Mouse (Mus musculus): ENCODE measurements around the gene Fancm.
"Not testable (repeated sequence)": the region's sequence is repeated elsewhere in the genome, so short reads cannot be mapped to it uniquely, and the experiment has no call there.

Gene Fancm

DNA sequence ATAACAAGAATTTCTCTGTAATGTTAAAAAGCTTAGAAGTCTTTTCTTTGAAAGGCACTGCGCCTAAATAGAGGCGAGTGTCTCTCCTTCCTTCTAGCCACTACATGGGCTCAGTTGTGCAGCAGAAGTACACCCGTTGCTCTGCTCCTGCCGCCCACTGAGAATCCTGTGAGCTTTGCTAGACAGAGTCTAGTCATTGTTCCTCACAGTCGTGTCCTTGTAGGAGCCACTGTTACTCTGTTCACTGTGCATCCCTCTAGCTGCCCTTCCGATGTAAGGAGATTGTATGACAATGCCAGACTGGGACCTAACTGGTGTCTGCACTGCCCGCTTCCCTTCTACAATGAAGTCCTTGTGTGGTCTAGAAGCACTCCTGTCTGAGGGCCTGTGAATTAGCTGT lies 43.6 kb downstream of the Fancm start:
- no peak for DNase-seq (ENCODE audit: low spot score in 2 of 2)

DNA sequence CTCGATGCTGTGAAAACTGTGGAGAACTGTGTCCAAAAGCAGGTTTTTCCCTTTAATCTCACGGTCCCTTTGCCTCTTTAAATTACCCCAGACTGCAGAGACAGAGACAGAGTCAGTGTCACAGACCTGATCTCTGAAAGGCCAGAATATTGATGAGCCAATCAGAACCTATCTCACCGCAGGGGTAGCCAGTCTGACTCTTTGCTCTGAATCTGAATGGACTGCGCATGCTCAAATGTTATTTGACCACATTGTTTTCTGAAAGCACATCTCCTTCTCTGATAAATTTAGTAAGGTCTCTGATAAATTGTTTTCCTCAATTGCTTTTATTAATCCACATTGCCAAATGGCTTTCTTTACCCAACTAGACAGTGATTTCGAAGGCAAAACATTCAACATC lies 44.0 kb downstream of the Fancm start:
- DNase-seq (ENCODE audit: low spot score in 2 of 2) = no peak

DNA sequence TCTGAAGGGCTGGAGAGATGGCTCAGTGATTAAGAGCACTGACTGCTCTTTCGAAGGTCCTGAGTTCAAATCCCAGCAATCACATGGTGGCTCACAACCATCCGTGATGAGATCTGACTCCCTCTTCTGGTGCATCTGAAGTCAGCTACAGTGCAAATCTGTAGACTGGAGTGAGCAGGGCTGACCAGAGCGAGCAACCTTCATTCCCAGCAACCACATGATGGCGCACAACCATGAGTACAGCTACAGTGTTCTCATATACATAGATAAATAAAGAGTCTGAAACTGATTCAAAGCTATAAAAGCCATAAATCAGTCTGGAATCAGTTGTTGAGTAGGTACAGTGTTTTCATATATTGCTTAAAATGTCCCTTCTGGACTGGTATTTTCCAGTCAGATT lies 60.7 kb downstream of the Fancm start:
- not testable (repeated sequence) for DNase-seq (ENCODE audit: low spot score in 2 of 2)

DNA sequence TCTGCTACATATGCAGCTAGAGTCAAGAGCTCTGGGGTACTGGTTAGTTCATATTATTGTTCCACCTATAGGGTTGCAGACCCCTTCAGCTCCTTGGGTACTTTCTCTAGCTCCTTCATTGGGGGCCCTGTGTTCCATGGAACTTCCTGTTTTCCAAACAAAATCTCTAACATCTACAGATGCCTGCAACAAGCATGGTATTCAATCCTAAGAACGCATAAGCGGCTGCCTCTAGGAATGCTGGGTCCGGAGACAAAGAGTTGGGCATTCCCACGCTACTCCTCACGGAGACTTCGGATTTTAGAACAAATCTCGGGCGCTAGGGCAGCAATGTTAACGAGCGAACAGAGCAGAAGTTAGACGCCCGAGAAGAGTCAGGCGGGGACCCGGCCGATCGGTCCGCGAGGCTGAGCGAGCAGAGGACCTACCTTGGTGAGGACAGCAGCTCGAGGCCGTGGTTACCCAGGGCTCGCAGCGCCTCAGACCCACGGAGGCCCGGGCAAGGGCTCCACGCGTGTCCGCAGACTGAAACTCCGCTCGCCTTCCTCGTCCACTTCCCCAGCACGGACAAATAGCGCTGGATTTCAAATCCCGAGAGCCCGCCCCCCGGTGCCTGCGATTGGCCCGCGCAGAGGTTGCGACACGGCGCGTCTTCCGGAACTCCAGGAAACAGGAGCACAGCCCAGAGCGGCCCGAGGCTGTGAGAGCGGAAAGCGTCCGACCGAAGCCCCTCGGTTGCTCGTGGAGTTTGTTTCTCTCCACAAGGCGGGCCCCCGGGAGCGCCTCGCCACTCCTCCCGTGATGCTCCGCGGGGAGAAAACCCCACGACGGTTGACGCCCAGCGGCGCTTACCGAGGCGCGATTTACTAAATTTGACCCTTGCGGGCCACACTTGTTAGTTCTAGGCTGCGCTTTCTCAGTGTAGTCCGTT lies 96.9 kb downstream of the Fancm start, which contains the start of gene Mis18bp1:
TSS of gene Mis18bp1 (minus strand) at position 584 of the 931 bp plus-strand sequence.
- peak; percentile 96 for DNase-seq (ENCODE audit: low spot score in 2 of 2)

DNA sequence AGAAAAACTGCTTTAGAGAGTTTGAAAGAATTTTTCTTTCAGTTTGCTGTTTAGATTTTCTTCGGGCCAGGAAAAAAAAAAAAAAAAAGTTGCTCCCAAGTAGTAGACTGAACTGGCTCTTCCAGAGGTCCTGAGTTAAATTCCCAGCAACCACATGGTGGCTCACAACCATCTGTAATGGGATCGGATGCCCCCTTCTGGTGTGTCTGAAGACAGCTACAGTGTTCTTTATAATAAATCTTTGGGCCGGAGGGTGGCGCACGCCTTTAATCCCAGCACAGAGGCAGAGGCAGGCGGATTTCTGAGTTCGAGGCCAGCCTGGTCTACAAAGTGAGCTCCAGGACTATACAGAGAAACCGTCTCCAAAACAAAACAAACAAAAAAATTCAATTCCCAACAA lies 97.6 kb downstream of the Fancm start:
- DNase-seq (ENCODE audit: low spot score in 2 of 2) = peak; percentile 61 to 71

DNA sequence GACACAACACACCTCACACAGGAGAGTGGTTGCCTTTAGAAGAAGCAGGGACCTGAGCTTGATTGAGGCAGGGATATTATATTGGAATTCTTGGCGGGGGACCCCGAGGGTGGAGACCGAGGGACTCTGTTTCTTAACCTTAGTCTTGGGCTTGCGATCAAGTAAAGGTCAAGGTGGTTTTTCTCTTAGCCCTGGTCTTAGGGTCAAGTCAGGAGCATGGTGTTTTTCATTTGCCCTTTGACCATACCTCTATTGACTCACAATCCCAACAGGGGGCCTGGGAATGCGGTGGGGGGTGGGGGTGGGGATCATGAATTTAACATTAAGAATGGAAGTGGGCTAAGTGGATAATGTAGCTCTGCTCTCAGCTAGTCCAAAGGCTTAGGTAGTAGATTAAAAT lies 98.3 kb downstream of the Fancm start:
- no peak for DNase-seq (ENCODE audit: low spot score in 2 of 2)
